Mouse (Mus musculus): Measurements from ENCODE around the gene Srgap3.

Gene Srgap3

DNA sequence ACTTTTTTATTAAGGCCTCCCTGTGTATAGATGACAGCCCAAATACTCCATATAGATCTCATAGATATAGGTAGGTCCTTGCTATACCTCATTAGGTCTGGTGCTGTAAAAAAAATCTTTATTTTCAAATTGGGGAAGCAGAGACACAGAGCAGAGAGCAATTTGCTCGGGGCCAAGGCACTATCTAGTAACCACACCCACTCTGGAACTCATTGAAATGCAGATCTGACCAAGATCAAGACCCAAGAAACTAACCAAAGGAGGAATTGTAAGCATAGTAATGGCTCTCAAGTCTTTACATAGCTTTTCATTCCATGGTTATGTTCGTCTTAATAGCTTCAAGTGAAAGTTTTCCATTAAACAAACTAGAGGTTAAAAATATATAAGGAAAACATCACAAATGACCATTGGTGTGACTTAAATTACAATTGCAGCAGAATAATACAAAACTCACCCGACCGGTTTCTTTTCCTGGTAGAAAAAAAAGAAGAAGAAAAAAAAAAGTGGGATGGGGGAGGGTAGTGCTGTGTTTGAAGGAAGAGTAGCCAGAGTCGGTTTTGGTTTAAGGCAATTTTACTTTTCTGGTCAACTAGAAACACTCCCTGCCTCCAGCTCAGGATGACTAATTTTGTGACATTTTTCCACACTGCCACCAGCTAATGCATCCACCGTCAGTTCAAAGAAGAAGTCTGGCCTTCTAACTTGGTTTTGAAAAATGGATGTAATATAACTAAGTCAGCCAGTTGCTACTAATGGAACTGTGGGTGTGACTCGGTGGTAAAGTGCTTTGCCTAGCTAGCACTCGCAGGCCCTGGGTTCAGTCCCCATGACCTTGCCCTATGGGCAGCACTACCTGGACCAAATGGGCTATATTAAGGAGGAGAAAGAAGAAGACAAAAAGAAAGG lies 3.4 kb upstream of the Srgap3 start:
- DNase-seq (ENCODE audit: low spot score in 2 of 2): no peak

DNA sequence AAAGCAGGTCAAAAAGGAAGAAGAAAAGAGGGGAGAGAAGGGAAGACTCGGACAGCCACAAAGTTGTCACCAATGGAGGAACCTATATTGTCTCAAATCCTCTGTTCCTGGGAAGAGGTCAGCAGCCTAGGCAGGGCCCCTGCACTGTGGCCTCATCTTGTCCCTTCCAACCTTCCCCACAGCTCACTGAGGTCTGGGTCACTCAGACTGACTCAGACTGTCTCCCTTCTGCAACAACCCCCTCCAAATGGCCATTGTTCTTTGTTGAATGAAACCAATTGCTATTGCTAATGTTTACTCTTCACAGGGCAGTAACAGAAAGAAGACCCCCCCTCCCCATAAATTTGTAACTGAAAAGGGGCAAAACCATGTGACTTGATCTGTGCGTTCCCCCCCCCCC lies 2.2 kb upstream of the Srgap3 start:
- DNase-seq (ENCODE audit: low spot score in 2 of 2): no peak

DNA sequence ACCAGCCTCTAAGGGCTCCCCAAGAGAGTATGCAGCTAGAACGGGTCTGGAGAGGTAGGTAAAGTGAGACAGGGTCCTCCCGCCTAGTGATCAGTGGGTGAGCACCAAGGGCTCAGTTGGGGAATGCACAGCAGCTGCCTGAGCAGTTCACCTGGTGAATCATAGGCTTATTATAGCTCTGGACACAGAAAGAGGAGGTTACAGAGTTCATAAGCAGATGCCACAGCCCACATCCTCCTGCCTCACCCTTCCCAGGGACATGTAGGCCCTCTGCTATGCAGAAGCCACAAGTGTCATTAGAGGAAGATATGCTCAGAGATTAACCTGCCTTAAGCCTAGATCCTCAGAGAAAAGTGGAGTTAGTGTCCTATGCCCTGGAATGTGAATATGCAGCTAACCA lies 1.4 kb upstream of the Srgap3 start:
- no peak for DNase-seq (ENCODE audit: low spot score in 2 of 2)

DNA sequence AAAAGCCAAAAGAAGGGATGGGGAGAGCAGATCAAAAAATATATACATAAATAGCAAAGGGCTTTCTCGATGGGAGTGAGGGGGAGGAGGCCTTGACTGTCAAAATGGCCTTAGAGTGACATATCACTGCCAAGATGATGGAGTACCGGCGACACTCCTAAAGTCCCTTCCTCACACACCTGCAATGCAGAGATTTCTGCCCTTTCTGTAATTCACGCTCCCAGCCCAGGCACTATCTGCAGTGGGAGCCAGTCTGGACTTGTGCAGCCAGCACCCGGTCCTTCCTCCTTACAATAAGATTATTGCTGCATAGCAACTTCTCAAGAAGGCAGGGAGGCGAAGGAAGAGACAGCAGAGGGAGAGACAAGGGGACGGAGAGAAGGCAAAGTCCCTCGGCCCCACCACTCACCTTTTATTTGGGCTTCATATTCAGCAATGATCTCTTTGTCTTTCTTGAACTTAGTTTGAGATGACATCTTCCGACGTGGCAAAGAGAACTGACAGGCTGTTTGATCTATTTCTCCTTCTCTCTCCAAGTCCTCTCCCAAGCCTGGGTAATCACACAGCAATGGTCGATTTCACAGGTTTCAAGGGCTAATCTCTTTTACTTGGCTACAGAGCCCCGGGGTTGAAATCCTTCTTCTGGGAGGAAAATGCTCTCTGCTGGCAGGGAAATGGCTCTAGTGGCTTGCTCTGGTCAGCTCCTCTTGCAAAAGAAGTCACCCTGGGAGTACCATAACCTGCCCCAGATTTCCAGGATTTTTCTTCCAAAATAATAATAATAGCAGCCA lies 850 bp downstream of the Srgap3 start:
- no peak for DNase-seq (ENCODE audit: low spot score in 2 of 2)

DNA sequence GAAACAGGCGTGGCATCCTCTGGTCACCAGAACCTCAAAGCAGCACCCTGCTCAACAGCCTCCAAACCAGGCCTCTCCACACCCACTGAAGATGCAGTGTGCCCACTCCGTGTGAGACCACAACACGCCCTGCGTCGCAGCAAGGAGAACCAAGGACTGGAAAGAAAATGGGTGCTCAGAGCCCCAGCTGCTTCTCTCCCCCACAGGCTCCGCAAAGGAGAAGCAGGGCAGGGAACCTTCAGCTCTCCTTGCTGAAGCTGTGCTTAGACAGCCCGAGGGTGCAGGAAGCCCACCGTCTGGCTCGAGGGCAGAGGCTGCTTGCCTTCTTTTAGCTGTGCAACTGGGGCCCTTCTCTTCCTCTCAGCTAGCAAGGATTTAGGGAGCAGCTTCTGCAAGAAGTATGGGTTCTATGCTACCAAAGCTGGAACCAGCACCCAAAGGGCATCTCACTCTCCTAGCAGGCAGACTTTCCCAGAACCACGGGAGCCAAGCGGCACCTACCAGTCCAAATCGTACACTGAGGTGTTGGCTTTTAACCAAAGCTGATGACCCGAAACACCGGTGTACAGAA lies 1.8 kb downstream of the Srgap3 start:
- DNase-seq (ENCODE audit: low spot score in 2 of 2): peak in 1 of 2 experiments; percentile 18

DNA sequence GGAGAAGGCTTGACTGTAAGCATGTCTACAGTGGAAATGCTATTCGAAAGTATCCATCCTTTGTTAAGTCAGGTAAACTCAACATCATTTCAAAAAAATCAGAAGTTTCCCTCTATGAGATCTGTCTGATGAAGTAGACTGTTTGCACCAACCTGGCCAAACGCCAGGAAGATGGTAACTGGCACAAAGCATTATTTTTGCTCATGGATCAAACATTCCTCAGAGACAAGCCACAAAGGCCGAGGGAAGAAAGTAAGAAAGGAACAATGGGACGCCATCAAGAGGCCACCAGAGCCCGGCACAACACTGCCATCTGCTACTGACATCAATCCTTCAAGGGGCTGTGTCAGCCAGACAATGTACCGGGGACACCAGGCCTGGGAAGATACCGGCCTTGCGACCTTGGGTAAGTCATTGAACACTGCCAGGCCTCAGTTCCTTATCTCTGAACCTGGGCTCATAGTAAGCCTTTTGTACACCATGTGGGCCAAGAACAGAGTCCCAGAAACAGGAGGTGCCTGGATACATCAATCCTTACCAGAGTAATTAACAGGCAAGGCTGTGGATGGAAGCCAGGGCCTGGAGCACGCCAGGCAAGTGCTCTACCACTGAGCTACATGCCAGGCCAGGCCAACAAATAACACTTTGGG lies 3.3 kb downstream of the Srgap3 start:
- no peak for DNase-seq (ENCODE audit: low spot score in 2 of 2)

DNA sequence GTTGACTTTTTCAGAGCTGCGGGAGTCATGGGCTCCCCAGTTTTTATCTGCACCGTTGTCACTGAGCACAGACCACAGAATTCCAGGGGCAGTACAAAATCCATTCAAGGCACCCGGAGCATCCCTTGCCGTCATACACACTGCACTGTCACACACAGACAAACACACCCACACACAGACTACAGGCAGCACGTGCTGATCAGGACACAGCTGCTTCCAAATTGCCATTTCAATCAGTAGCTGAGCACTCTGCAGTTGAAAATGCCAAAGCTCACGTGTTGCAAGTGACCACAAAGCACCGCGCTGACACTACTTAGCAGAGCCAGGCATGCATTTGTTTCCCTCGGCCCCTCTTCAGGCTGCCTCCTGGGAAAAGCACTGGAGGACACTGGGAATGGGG lies 7.8 kb downstream of the Srgap3 start:
- no peak for DNase-seq (ENCODE audit: low spot score in 2 of 2)

DNA sequence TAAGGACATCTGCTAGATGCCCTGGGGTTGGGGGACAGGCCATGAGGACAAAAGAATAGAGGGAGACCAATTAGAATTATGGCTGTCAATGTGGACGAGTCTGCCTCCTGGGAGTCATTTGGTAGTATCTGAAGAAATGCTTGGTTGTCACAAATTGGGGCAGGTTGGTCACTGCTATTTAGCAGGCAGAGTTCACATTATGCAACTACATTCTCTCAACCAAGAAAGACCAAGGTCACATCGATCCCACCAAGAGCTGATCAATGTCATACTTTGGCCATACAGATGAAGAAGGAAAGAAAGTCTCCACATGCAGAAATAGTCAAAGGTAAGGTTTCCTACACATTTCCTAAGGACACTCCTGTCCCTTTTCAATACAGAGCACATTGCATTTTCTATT lies 9.3 kb downstream of the Srgap3 start:
- no peak for DNase-seq (ENCODE audit: low spot score in 2 of 2)

DNA sequence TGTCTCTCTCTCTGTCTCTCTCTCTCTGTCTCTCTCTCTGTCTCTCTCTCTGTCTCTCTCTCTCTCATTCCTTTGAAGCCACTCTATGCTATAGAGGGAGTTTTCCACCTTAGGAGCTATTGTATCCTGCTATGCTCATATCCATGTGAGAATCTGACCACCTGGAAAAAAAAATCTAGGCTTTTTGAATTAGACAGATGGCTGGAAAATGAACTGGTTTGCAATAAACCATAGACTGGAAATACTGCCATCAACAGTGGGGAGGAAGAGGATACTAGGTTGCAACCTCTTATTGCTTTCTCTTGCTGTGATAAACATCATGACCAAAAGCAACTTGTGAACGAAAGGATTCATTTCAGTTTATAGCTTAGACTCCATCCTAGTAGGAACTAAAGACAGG lies 12.6 kb downstream of the Srgap3 start:
- no peak for DNase-seq (ENCODE audit: low spot score in 2 of 2)

DNA sequence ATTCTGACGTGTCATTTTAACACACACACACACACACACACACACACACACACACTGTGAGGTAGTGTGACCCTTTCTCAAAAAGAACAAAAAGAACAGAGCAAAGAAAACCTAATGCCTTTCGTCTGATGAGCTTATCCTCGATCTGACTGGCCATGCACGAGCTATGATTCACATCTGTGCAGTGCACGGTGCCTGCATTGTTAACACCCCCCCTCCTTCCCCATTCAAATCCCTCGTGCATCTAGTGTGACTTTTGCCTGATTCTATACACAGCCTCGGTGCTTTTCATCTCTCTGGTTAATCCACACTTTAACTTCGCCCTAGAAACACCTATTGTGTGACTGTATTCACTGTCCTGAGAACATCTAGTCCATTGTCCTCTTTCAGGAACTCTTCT lies 14.5 kb downstream of the Srgap3 start:
- DNase-seq (ENCODE audit: low spot score in 2 of 2): no peak

DNA sequence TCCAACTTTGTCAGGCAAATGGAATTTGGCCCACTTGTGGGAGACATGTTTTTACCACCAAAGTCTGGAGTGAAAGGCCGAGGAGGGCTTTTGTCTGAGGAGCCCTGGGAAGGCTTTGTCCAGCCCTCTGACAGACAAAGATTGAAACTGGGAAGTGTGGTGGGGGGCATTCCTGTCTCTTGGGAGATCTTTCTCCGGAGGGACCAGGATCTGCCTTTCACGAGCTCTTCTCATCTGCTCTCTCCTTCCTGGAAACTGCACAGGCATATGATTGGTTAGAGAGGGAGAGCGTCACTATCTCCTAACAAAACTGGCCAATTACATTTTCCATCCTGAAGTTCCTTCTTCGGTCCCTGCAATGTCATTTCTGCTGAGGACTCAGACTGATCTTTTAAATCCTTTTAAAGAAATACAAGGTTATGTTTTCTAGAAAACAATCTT lies 17.0 kb downstream of the Srgap3 start:
- no peak for DNase-seq (ENCODE audit: low spot score in 2 of 2)

DNA sequence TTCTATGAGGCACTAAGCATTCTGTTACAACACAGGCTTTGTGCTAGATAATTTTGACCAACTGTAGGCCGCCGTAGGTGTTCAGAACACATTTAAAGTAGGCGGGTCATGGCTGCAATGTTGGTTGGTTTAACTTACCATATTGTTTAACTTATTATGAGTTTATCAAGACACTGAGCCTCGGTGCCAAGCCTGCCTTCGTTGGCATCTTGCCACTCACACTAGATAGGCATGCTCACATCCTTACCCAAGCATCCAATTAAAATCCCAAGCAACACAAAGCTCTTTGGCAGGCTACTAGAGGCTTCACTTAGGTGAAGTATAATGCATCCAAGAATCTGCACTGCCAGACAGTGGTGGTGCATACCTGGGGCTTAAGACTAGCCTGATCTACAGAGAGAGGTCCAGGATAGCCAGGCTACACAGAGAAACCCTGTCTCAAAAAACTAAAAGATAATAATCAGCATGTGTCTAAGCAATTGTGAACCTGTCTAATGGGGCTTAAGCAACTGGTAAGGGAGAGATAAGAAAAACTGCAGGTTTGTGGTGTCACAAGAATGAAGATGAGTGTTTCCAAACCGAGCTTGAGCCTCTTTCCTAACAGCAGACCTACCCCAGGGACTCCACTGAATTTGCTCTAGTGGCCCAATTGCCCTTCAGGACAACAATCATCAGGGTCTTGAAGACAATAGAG lies 17.6 kb downstream of the Srgap3 start:
- DNase-seq (ENCODE audit: low spot score in 2 of 2): no peak

DNA sequence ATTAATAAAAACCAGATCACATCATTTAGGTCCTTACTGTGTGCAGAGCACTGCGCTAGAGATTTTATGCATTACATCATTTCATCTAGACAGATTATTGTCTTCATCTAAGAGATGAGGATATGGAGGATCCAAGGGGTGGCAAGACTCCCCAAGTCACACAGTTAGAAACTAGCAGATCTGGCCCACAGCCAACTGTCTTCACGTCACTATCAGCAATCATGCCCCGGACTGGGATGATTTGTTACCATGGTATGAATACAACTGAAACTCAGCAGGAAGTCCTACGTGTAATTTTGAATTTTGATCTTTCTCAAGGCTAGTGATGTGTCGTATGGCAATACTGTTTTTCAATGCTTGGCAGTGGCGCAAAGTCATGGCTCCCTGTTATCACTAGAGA lies 18.2 kb downstream of the Srgap3 start:
- no peak for DNase-seq (ENCODE audit: low spot score in 2 of 2)

DNA sequence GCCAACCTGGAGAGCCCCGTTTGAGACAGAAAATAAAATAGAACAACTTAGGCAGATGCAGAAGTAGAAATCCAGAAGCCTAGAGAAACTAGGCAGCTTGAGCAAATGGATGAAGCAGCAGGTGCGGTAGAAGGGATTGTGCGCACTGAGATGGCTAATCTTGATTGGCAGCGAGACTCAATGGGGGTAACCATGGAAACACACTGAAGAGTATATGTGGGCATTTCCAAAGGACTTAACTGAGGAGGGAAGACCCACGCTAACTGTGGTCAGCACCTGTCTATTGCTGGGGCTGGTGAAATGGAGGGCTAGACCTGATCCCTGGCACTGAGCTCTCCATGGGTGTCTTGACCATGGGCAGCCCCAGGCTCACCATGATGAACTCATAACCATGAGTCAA lies 19.7 kb downstream of the Srgap3 start:
- DNase-seq (ENCODE audit: low spot score in 2 of 2): no peak

DNA sequence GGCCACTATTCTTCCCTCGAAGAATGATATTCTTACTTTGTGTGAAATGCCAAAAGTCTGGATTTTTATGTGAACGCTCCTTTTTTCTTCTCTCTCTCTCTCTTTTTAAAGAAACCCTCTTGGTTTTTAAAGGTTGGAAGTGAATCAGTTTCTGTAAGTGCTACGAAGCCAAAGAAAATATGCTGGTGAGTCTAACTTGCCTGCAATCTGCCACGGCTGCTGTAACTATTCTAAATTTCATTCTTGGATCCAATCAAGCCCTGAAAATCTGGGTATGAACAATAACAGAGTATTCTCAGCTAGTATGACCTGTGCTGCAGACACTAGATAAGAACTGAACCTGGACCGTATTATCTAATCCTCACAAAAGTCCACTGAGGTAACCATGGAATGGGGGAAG lies 21.1 kb downstream of the Srgap3 start:
- DNase-seq (ENCODE audit: low spot score in 2 of 2): no peak

DNA sequence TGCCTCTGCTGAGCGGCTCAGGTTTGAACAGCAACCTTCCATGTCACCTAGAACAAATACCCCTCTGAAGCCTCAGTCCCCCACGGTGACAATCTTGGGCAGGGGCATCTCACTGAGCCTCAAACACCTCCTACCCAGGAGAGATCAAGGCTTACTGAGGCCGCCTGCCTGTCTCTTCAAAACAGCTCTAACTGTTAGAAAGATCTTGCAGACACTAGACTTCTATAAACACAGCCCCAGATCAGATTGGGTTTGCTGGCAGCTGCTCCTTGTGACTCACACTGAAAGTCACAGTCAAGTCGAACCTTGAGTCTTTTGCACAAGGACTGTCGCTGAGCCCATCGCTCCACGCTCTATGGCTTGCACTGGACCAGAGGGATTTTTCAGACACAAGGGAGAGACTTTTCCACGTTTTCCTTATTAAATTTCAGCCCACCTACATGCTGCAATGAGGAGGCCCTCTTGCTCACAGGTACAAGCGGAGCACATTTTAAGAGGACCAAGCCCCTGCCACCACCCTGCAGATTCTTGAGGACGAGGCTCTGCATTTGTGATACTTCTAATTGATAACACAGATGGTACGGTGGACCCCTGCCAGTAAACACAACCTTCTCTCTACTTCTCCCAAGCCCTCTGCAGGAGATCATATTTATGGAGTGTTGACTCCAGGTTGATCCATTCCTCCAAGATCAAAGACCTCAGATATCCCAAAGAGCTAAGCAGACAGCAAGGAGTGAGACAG lies 21.7 kb downstream of the Srgap3 start:
- no peak for DNase-seq (ENCODE audit: low spot score in 2 of 2)

DNA sequence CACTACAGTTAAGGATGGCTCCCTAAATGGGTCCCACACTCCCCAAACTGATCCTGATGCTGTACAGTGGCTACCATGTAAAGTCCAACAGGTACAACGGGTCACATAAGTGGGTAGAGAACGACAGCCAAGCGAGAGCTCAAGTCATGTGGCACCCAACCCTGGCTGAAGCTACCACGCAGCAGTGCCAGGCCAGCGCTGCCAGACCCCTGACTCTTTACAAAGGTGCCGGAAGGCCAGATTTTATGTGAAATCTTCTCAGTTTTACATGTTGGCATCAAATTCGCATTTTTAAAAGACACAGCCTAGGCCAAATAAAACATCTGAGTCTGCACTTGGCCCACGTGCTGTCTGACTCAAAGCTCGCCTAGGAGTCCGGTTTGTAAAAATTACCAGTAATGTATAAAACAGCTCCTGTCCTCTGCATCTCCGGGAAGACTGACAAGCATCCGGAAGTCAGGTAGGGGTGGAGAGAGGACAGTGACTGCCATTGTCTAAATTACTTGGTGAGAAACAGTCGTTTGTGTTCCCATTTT lies 22.4 kb downstream of the Srgap3 start:
- DNase-seq (ENCODE audit: low spot score in 2 of 2): no peak

DNA sequence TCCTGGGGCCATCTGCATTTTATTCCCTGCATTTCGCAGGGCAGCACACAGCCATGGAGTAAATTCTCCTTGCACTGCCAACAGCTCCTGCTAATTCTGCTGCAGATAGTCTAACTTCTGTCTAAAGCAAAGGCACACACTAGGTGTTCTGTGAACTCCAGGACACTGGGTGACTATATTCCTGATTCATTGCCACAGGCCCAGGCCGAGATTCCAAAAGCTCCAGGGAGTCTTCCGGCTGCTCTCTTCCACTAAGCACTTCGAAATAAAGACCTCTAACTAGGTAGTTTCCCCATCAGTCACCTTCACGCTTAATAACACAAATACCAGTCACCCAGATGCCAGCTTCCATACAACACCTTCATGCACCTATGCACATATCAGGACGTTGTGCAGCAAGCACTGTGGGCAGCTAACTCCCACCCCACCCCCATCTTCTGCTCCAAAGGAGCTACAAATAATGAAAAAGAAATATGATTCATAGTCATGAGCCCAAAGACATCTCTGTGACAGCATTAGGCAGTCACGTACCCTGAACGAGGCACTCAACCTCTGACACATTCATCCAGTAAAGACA lies 26.4 kb downstream of the Srgap3 start:
- DNase-seq (ENCODE audit: low spot score in 2 of 2): no peak

DNA sequence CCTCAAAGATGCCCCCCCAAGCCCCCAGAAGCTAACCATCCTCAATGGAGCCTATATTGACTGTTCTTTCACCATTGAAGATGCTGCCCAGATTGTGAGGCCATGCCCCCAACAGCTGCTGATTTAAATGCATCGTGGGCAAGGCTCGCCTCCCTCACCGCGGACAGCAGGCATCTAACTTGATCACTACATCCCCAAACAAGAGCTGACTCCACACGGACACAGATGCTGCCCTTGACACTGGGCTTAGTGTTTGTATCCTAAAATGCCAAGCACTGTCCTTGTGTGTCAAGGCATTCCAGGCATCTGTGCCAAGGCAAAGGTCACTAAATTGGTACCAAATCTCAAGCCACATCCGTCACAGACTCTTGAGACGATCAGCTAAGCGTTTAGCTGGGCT lies 29.3 kb downstream of the Srgap3 start:
- DNase-seq (ENCODE audit: low spot score in 2 of 2): no peak

DNA sequence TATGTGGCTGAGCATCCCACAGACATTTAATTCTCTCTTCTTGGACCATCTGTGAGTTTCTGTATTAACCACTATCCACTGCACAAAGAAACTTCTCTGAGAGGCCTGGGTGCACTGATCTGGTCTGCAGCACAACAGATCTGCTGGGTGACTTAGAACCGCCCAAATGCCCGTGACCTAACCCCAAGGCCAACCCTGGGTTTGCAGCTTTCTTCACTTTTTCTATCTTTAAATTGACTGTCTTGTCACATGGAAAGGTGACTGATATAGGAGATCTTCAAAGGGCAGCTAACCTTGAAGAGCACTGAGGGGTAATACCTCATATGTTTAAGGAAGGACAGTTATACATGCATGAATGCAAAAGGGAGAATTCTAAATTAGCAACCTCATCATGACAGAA lies 30.8 kb downstream of the Srgap3 start:
- DNase-seq (ENCODE audit: low spot score in 2 of 2): no peak

All from thymus, postnatal 10 days (tissue).